Mouse (Mus musculus): ENCODE data around the gene Zfp511.

The Zfp511 gene

GRCm38 (mm10) chr7:140036281-140037170 is at the start of gene Zfp511, which contains the start of gene Tubgcp2:
Gene Zfp511, plus strand, starts transcription at chr7:140036391.
Gene Tubgcp2, minus strand, starts transcription at chr7:140036669.
- in situ Hi-C loops (cut with MboI; ENCODE audit: unreplicated experiment in 2 of 2): loop anchor here (5.0 kb wide), 1 partner anchor 81 kb away; the partner anchor contains the start of genes Echs1 (in 2 of the 2) and Paox (in 2 of the 2)

DNA sequence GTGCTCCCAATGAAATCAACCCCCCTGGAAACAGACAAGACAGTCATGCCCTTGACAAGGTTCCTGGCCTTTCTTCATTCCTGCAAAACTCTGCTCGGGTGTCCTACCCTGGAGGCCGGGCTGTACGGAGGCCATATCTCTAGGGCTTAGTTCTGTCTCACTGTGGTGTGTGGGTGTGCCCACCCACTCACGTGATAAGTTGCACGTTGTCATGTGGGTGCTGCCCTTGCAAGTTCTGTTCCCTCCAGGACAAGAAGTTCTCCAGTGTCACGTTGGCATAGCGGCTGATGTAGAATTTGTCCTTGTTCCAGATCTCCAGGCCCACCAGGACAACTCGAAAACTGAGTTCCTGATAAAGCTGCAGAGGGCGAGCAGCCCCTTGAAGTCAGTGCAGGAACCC is 47.9 kb upstream of the Zfp511 start:
- in situ Hi-C loops (cut with MboI; ENCODE audit: unreplicated experiment in 2 of 2): no loop called here

GRCm38 (mm10) chr7:139990864-139991394 is 45.3 kb upstream of the Zfp511 start:
- in situ Hi-C loops (cut with MboI; ENCODE audit: unreplicated experiment in 2 of 2): no loop called here

DNA sequence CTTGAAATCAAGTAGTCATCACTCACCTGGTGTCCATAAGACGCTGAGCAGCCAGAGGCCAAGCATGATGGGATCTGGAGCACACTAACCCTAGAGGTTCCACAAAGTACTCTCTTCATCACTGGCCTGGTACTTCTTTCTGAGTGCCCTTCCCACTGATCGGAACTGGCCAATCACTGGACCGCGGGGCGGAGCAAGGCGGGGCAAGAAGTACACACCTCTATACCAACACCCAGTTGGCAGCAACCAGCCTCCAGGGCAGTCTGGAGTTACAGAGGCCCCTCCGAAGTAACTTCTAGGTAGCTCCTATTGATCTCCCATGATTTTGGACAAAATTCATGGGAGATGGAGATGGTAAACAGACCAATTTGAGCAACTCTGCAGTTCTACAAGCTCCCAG is 43.8 kb upstream of the Zfp511 start, which contains the start of gene Adam8:
Adam8 (minus strand) TSS at position 157 of the 400 bp plus-strand sequence.
- in situ Hi-C loops (cut with MboI; ENCODE audit: unreplicated experiment in 2 of 2): no loop called here

GRCm38 (mm10) chr7:139993532-139993931 is 42.7 kb upstream of the Zfp511 start:
- in situ Hi-C loops (cut with MboI; ENCODE audit: unreplicated experiment in 2 of 2): no loop called here

DNA sequence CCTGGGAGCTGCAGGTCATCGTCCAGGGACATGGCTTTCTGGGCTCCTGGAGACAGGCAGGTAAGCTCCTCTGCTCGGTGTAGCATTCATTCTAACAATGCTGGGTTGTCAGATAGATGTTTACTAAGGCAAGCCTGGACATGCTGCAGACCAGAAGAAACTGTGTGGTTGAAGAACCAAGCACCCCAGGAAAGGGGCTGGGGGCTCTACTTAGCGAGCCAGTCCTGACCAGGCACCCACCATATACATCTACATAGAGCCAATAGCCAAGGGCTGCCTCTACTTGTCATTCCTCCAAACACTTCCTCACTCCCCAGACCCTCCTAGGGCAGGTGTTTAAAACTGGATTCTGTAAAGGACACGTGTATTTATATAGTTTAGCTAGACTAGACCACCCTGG is 42.0 kb upstream of the Zfp511 start:
- in situ Hi-C loops (cut with MboI; ENCODE audit: unreplicated experiment in 2 of 2): no loop called here

DNA sequence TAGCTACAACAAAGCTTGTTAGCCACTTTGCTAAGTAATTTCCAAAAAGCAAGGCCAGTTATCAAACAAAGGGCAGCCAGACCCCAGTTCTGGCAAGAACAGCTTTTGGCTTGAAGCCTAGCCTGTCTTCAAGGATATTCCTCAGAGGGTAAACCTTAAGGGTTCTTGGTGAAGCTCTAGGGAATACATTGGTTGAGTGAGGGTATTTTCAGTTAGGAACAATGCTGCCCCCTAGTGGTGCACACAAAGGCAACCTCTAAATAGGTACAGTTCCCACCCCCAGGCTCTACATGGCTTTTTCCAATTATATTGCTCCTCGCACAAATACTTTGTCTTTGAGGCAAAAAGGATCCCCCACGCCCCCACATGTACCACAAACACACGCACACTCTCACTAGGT is 41.5 kb upstream of the Zfp511 start:
- in situ Hi-C loops (cut with MboI; ENCODE audit: unreplicated experiment in 2 of 2): no loop called here

DNA sequence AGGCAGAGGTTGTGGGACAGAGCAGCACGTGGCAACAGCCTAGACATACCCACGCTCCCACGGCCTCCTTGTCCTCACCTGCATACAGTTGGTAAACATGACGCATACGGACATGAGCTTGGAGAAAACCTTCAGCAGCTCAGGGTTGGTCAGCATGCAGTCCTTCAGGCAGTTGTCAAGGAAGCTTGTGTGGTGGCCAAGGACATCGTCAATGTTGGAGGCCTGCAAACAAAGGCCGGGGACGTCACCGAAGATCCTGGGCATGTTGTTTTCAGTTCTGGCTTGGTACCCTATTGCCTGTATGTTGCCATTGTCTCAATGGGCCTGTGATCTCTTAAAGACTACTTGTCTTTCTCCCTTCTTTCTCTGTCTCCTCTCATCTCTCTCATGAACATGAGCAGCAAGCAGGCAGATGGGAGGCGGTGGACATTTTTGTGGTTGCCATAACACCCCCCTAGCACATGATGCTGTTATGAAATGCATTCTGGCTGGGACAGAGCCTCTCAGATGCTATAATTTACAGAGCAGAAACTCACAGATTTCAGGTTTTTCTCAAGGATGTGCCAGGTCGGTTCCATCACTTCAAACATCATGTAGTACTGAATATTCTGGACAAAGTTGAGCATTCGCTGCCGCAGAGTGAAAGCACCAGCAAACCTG is 37.4 kb upstream of the Zfp511 start:
- in situ Hi-C loops (cut with MboI; ENCODE audit: unreplicated experiment in 2 of 2): no loop called here

DNA sequence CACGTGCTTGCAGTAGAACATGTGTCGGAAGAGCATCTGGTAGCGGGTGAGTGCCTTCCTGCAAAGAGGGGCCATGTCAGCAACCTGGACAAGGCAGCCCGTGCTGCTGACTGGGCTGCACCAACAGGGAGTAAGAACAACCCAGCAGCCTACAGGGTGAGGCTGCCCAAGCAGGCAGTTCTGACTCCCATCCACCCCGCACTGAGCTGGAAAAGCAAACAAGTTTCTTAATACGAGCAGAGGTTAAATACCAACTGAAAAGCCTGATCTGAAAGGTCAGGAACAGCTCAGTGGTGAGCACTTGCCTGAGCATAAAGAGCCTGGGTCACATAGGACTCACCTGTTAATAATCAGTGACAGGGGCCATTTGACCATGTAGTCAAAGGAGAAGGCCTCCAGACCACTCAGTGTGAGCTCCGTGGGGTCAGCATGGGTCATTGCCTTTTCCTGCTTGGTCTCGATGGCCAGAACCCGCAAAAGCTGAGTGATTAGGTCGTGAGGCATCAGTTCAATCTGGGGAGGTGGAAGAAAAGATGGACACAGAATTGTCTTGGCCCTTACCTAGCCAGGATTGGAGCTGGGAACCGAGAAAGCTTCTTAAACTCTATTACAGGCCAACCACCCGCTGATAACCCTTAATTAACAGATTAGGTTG is 35.0 kb upstream of the Zfp511 start:
- in situ Hi-C loops (cut with MboI; ENCODE audit: unreplicated experiment in 2 of 2): no loop called here

- in situ Hi-C loops (cut with MboI; ENCODE audit: unreplicated experiment in 2 of 2): no loop called here
Measured at GRCm38 (mm10) chr7:140004666-140005065, 31.5 kb upstream of the Zfp511 start.

DNA sequence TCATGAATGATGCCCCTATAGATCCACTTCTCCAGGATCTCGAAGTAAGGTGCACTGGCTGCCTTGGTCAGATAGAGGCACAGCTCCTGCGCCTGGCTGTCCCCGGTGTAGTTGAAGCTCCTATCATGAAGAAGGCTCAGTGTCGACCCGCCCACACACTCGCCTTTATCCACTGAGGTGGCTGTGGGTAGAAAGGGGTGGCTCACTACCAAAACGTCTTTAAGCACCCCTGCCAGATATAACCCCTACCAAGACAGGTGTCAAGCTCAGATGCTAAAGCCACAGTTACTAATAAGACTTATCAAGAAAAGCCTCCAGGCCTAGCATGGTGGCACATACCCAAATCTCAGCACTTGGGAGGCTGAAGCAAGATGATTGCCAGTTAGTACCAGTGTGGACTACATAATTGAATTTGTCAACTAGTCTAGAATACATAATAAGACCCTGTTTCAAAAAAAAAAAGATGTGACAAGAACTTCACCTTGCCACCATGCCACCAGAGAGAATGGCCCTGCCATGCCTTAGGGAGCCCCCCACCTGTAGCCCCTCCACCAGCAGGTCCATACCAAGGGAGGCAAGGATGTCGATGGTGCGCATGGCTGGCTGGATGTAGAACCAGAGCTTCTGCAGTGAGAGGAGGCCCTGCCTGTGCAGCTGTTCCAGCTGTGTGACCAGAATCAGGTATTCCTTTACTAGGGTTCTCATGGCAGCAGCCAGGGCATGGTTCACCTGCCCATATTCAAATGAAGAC is 29.2 kb upstream of the Zfp511 start:
- in situ Hi-C loops (cut with MboI; ENCODE audit: unreplicated experiment in 2 of 2): no loop called here

GRCm38 (mm10) chr7:140007781-140008180 is 28.4 kb upstream of the Zfp511 start:
- in situ Hi-C loops (cut with MboI; ENCODE audit: unreplicated experiment in 2 of 2): no loop called here

DNA sequence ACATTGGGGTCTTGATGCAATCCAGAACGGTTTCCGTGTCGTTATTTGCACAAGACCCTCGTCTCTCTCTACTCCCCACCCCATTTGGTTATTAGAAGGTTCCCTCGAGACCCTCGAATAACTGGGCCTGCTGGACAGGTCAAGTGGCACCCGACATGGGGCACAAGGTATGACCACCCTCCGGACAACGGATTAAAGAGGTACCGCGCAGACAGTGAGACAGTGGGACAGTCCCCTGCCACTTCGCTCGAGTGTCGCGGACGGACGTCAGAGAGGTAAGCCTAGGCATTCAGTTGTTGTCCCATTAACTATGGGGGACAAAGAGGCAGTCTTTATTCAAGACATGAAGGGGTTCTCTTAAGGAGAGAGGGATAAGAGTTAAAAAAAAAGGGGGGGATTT is 24.9 kb upstream of the Zfp511 start:
- in situ Hi-C loops (cut with MboI; ENCODE audit: unreplicated experiment in 2 of 2): no loop called here

DNA sequence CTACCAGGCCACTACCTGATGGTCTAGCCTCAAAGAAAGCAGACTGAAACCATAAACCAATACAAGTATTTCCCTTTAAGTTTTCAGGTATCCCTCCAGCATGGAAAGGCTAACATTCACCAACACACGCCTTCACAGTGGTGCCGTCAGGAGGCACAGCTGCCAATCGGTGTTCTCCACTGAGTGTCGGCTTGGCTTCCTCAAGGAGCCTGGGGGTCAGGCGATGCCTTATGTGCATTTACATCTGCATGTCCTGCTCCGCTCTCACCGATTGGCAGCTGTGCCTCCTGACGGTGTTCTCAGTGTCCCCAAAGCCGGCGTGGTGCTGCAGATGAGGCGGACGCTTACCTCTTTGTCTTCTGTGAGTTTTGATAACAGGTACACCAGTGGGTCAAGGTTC is 4.4 kb upstream of the Zfp511 start:
- in situ Hi-C loops (cut with MboI; ENCODE audit: unreplicated experiment in 2 of 2): no loop called here

DNA sequence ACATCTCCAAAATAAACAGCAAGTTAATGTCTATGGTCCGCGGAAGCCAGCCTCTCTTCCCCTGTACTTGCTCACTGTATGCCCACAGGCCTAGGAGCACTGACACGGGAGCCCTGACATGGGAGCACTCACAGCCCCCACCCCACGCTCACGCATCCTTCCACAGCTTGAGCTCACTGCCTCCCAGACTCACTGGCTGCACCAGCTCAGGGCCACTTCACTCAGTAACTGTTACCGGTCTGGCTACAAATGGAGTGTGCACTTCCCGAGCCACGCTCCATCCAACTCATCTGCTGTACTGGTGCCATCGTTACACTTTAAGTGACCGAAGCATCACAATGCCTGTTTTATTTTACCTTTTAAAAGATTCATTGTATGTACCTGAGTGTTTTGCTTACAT is 3.8 kb upstream of the Zfp511 start:
- in situ Hi-C loops (cut with MboI; ENCODE audit: unreplicated experiment in 2 of 2): no loop called here

- in situ Hi-C loops (cut with MboI; ENCODE audit: unreplicated experiment in 2 of 2): no loop called here
Measured at GRCm38 (mm10) chr7:140033386-140033785, 2.8 kb upstream of the Zfp511 start.

- in situ Hi-C loops (cut with MboI; ENCODE audit: unreplicated experiment in 2 of 2): loop anchor here (5.0 kb wide), 1 partner anchor 82 kb away; the partner anchor contains the start of genes Echs1 (in 2 of the 2) and Paox (in 2 of the 2)
Measured at GRCm38 (mm10) chr7:140035456-140035855, 735 bp upstream of the Zfp511 start.

DNA sequence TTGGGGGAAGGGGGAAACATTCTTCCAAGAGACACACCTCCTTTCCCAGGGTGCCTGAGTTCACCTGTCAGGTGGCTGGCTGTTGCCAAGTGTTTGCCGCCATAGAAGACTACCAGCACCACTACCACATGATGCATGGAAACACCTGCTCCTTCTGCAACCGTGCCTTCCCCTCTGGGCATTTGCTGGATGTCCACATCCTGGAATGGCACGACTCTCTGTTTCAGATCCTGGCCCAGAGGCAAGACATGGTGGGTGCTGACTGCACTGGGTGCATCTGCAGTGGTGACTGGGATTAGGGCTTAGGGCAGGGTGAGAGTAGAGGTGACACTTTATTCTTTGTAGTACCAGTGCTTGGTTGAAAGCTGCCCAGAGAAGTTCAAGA is 972 bp downstream of the Zfp511 start:
- in situ Hi-C loops (cut with MboI; ENCODE audit: unreplicated experiment in 2 of 2): loop anchor here (5.0 kb wide), 1 partner anchor 80 kb away; the partner anchor contains the start of genes Echs1 (in 2 of the 2) and Paox (in 2 of the 2)

- in situ Hi-C loops (cut with MboI; ENCODE audit: unreplicated experiment in 2 of 2): no loop called here
Measured at GRCm38 (mm10) chr7:140042728-140043127, 6.5 kb downstream of the Zfp511 start.

DNA sequence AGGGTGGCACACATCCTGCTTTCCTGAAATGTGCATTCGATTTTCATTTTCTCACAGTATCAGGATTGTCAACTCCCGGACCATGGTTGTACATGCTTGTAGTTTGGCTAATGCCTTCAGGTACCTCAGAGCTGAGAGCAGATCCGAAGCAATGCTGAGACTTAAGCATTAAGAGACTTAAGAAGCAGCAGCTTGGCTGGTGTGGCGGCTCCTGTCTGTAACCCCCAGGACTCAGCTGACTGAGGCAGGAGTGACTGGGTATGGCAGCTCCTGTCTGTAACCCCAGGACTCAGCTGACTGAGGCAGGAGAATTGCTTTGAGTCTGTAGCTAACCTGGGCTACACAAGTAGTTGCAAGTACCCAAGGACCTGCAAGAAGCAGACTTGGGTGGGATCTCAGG is 9.4 kb downstream of the Zfp511 start:
- in situ Hi-C loops (cut with MboI; ENCODE audit: unreplicated experiment in 2 of 2): no loop called here
